Mouse (Mus musculus) CH12.LX (cell line): ENCODE measurements around the gene Rhof. TPM values are rescaled to one million over a fixed set of nuclear protein-coding genes. Genes with fewer than 3 reads are reported as not detected.

Source experiments
- DNase-seq: peaks from one replicate; pipeline ENCODE4 v3.0.0-alpha.2; 2013; ENCODE audit errors: extremely low read depth
- H3K27ac ChIP-seq: 2 replicates; pipeline ENCODE4 v1.5.1; 2012; ENCODE audit warnings: low read depth, mild to moderate bottlenecking, control low read depth, moderate library complexity; ENCODE audit not compliant: insufficient read depth
- H3K27me3 ChIP-seq: replicated peaks from 2 replicates; pipeline ENCODE3; 2012; ENCODE audit warnings: inconsistent platforms
- H3K36me3 ChIP-seq, 2 experiments: replicated peaks in 1 of 2; 2 replicates each; pipeline versions ENCODE3 to v1.6.1; 2012; ENCODE audit warnings: inconsistent platforms in 1 of 2, low read length in 1 of 2, mild to moderate bottlenecking in 1 of 2, mixed read lengths in 1 of 2, moderate library complexity in 1 of 2; ENCODE audit not compliant: control insufficient read depth in 1 of 2, insufficient read depth in 1 of 2
- H3K4me1 ChIP-seq, 2 experiments: 2 replicates each; pipeline ENCODE4 v1.6.1; 2012; ENCODE audit warnings: inconsistent platforms in 1 of 2, moderate library complexity in 1 of 2; ENCODE audit not compliant: insufficient read depth in 2 of 2, control insufficient read depth in 1 of 2
- H3K4me2 ChIP-seq: 2 replicates; pipeline ENCODE4 v1.6.1; 2012; ENCODE audit warnings: low read depth, mild to moderate bottlenecking, control low read depth; ENCODE audit not compliant: poor library complexity, insufficient read depth, severe bottlenecking
- H3K4me3 ChIP-seq, 3 experiments: fragments of 150-350 bp in 1 of 3; sonication (generic) in 1 of 3; replicated peaks in 1 of 3; 2 replicates each; pipeline versions ENCODE3 to v1.5.1; 2011 to 2012; ENCODE audit warnings: low read depth in 2 of 3, low read length in 2 of 3, mild to moderate bottlenecking in 2 of 3, moderate library complexity in 2 of 3, control low read depth in 1 of 3, improper control_type of control experiment in 1 of 3, inconsistent platforms in 1 of 3, mixed read lengths in 1 of 3; ENCODE audit not compliant: poor library complexity in 1 of 3
- H3K79me2 ChIP-seq: replicated peaks from 2 replicates; pipeline ENCODE4 v1.6.1; 2012; ENCODE audit warnings: mild to moderate bottlenecking, moderate library complexity; ENCODE audit not compliant: control insufficient read depth, poor library complexity, insufficient read depth, severe bottlenecking; ENCODE audit errors: extremely low read depth
- H3K9ac ChIP-seq: 2 replicates; pipeline ENCODE4 v1.6.1; 2012; ENCODE audit warnings: low read depth, mild to moderate bottlenecking, control low read depth, moderate library complexity; ENCODE audit not compliant: insufficient read depth
- H3K9me3 ChIP-seq: replicated peaks from 2 replicates; pipeline ENCODE3; 2012; ENCODE audit warnings: low read length, inconsistent platforms, mixed read lengths
- CHD1 ChIP-seq: IDR thresholded peaks from 2 replicates; pipeline ENCODE4 v1.6.1; 2012; ENCODE audit warnings: low read depth, low read length, improper control_type of control experiment, inconsistent platforms
- CTCF ChIP-seq, 2 experiments: IDR thresholded peaks in 1 of 2; conservative IDR thresholded peaks in 1 of 2; 2 replicates each; pipeline ENCODE4 v1.5.1; 2011 to 2012; ENCODE audit warnings: low read depth in 2 of 2, low read length in 2 of 2, improper control_type of control experiment in 1 of 2, inconsistent platforms in 1 of 2, mild to moderate bottlenecking in 1 of 2, moderate library complexity in 1 of 2
- GABPA ChIP-seq: IDR thresholded peaks from 2 replicates; pipeline ENCODE4 v1.6.1; 2012; ENCODE audit warnings: low read depth, low read length, improper control_type of control experiment, inconsistent platforms; ENCODE audit not compliant: insufficient replicate concordance
- JUN ChIP-seq: IDR thresholded peaks from 2 replicates; pipeline ENCODE4 v1.6.1; 2011; ENCODE audit warnings: low read depth, mild to moderate bottlenecking, low read length, improper control_type of control experiment, moderate library complexity; ENCODE audit not compliant: insufficient read depth
- MAZ ChIP-seq: IDR thresholded peaks from 2 replicates; pipeline ENCODE4 v1.6.1; 2012; ENCODE audit warnings: low read depth, mild to moderate bottlenecking, inconsistent platforms, low read length, improper control_type of control experiment, moderate library complexity
- POLR2A ChIP-seq: IDR thresholded peaks from 2 replicates; pipeline ENCODE4 v1.6.1; 2011; ENCODE audit warnings: low read depth, mild to moderate bottlenecking, improper control_type of control experiment, low read length
- RAD21 ChIP-seq: IDR thresholded peaks from 2 replicates; pipeline ENCODE4 v1.6.1; 2011; ENCODE audit warnings: low read depth, mild to moderate bottlenecking, low read length, improper control_type of control experiment, moderate library complexity
- RCOR1 ChIP-seq: conservative IDR thresholded peaks from 2 replicates; pipeline ENCODE4 v1.6.1; 2012; ENCODE audit warnings: low read depth, mild to moderate bottlenecking, inconsistent platforms, low read length, improper control_type of control experiment
- TCF12 ChIP-seq: IDR thresholded peaks from 2 replicates; pipeline ENCODE4 v1.6.1; 2014; ENCODE audit warnings: low read depth, mild to moderate bottlenecking, inconsistent platforms, low read length, improper control_type of control experiment
- ZC3H11A ChIP-seq: IDR thresholded peaks from 2 replicates; pipeline ENCODE4 v1.6.1; 2012; ENCODE audit warnings: low read depth, mild to moderate bottlenecking, inconsistent platforms, low read length, improper control_type of control experiment
- ZNF384 ChIP-seq: IDR thresholded peaks from 2 replicates; pipeline ENCODE4 v1.6.1; 2012; ENCODE audit warnings: low read depth, low read length, improper control_type of control experiment, inconsistent platforms
- dilution Hi-C: fragments of 300-500 bp; cut with MboI; formaldehyde crosslinking; loops from 2 replicates; pipeline ENCODE4 v1.14.3; 2020; ENCODE audit warnings: low sequenced_read_pairs; ENCODE audit not compliant: extremely low pct_unique_long_range_greater_than_20kb, extremely low pct_ligation_motif_present
- in situ Hi-C: fragments of 300-500 bp; cut with MboI; formaldehyde crosslinking; loops from 3 replicates; pipeline ENCODE4 v1.14.3; 2019; ENCODE audit warnings: low sequenced_read_pairs, low pct_ligation_motif_present, low pct_unique_long_range_greater_than_20kb, mixed read lengths
- polyA plus RNA-seq: library from polyadenylated mRNA; unstranded; fragments of >175 nt; gene quantifications from 2 replicates; pipeline ENCODE4 v1.2.1, GENCODE M21; 2012; ENCODE audit warnings: low read depth; ENCODE audit not compliant: insufficient read length
- total RNA-seq, 2 experiments: library from RNA; depleted of rRNA; stranded (reverse); fragments of 300-350 nt in 1 of 2; fragments of >200 nt in 1 of 2; gene quantifications; 2 replicates each; pipeline ENCODE4 v1.2.3; 2012 to 2014

Rhof gene
- total and polyA plus RNA-seq, 3 experiments, result 33.6 to 56.9 (median 45.4) TPM

- Histone ChIP-seq H3K4me2 (peak overlapping the region; percentile 92), H3K27ac (no peak overlapping the region), H3K4me3 (peak overlapping the region in 1 of 3 experiments; percentile 76), H3K79me2 (peaks cover 47% of the 10 kb centered on the region), H3K9ac (no peak overlapping the region), H3K4me1 (peaks cover 10 to 59% of the 10 kb centered on the region in 2 experiments), H3K36me3 (peaks cover 25 to 51% of the 10 kb centered on the region in 2 experiments), H3K27me3 (no peaks in the 10 kb centered on the region), H3K9me3 (no peaks in the 10 kb centered on the region)
- TF ChIP-seq TCF12, result no peak
- no peak for TF ChIP-seq JUN
- no peak for TF ChIP-seq CHD1
- no peak for TF ChIP-seq MAZ
- TF ChIP-seq RCOR1, result no peak
- no peak for TF ChIP-seq GABPA
- TF ChIP-seq RAD21, result no peak
- no peak for DNase-seq
- in situ Hi-C loops (no loop called here), dilution Hi-C loops (no loop called here)
These were observed 3.2 kb upstream of the Rhof start for GRCm38 (mm10) chr5:123135471-123136360.

GRCm38 (mm10) chr5:123134875-123135382 lies 2.4 kb upstream of the Rhof start:
- Histone ChIP-seq H3K9ac (no peak overlapping the region), H3K27me3 (no peaks in the 10 kb centered on the region), H3K4me3 (no peak overlapping the region), H3K36me3 (peaks cover 25 to 57% of the 10 kb centered on the region in 2 experiments), H3K79me2 (peaks cover 53% of the 10 kb centered on the region), H3K4me1 (peaks cover 10 to 67% of the 10 kb centered on the region in 2 experiments), H3K9me3 (no peaks in the 10 kb centered on the region), H3K4me2 (no peak overlapping the region), H3K27ac (no peak overlapping the region)
- in situ Hi-C loops (loop anchor here (5.0 kb wide), 1 partner anchor 73 kb away; no protein-coding TSS in a partner anchor), dilution Hi-C loops (no loop called here)
- TF ChIP-seq POLR2A, result no peak
- TF ChIP-seq ZC3H11A, result no peak
- no peak for DNase-seq

GRCm38 (mm10) chr5:123134186-123134874 lies 1.8 kb upstream of the Rhof start:
- dilution Hi-C loops (no loop called here), in situ Hi-C loops (loop anchor here (5.0 kb wide), 1 partner anchor 72 kb away; no protein-coding TSS in a partner anchor)
- Histone ChIP-seq H3K4me3 (no peak overlapping the region), H3K36me3 (peaks cover 25 to 57% of the 10 kb centered on the region in 2 experiments), H3K79me2 (peaks cover 48% of the 10 kb centered on the region), H3K4me1 (peaks cover 10 to 73% of the 10 kb centered on the region in 2 experiments), H3K27ac (0 out of 2 replicates have a peak overlapping the region, but pooled peaks have one; percentile 37), H3K9ac (no peak overlapping the region), H3K4me2 (no peak overlapping the region), H3K27me3 (no peaks in the 10 kb centered on the region), H3K9me3 (no peaks in the 10 kb centered on the region)
- no peak for DNase-seq
- no peak for TF ChIP-seq ZNF384
- TF ChIP-seq CTCF (conservative IDR thresholded peaks at IDR 0.05 in 1 of 2, IDR thresholded peaks at IDR 0.05 in 1 of 2; ENCODE audit: low read depth in 2 of 2, low read length in 2 of 2), result 0 out of 4 replicates have a peak, but pooled peaks of 1 of the 2 experiments have one; percentile 6
